Mouse (Mus musculus) CH12F3 (cell line): ENCODE data around the gene Wnt9b.

Experiments used
- in situ Hi-C: fragments of 300-500 bp; cut with MboI; formaldehyde crosslinking; loops from 2 replicates; pipeline ENCODE4 v1.14.3; 2020; ENCODE audit warnings: low sequenced_read_pairs

Gene Wnt9b

GRCm38 (mm10) chr11:103686706-103687105 is 62.9 kb downstream of the Wnt9b start:
- in situ Hi-C loops, result no loop called here

GRCm38 (mm10) chr11:103685261-103685736 is 64.3 kb downstream of the Wnt9b start:
- in situ Hi-C loops, result no loop called here

DNA sequence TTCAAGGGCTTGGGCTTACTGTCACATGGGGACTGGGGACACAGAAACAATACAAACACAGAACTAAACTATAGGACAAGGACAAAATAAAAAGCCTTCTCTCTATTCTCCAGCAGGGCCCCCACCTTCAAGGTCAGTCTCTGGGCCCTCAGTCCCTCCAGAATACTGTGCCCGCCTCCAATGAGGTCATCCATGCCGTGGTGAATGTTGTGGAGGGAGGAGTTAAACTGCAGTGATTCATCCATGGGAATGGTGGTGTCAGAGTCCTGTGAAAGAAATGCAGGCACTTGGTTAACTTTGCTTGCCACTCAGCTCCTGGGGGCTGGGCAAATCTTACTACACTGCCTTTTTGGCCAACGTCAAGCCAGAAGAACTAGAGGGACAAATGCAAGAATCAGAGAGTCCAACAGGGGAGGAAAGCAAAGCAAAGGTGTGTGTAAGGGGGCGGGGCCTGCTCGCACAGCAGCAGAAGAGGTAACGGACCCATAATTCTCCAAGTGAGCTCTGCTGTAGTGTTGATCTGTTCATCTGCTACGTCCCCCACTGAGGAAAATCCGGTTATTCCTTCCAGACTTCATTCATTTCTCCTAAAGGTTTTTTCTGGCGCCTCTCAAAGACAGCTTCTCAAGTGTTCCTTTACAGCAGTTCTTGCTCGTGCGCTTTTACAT is 65.8 kb downstream of the Wnt9b start:
- in situ Hi-C loops, result no loop called here
